Mouse (Mus musculus) neural tube, embryonic 13.5 days (tissue): Measurements from ENCODE around the gene Pot1b. TPM values are rescaled to one million over a fixed set of nuclear protein-coding genes. Genes with fewer than 3 reads are reported as not detected.

Experiments
- ATAC-seq: fragments of 200-750 bp; cut with Nextera tagmentation; 2 replicates; pipeline ENCODE4 v1.8.0; 2017; ENCODE audit warnings: low read depth, mild to moderate bottlenecking, moderate TSS enrichment, moderate library complexity
- H3K27ac ChIP-seq: fragments of 300-500 bp; sonication (generic); replicated peaks from 2 replicates; pipeline ENCODE4 v1.5.1; 2015; ENCODE audit warnings: moderate library complexity, mild to moderate bottlenecking, inconsistent platforms
- H3K27me3 ChIP-seq: fragments of 300-500 bp; sonication (generic); 2 replicates; pipeline ENCODE4 v1.6.1; 2015; ENCODE audit warnings: mild to moderate bottlenecking, inconsistent platforms
- H3K36me3 ChIP-seq: fragments of 300-500 bp; sonication (generic); 2 replicates; pipeline ENCODE4 v1.6.1; 2015; ENCODE audit warnings: mild to moderate bottlenecking, inconsistent platforms
- H3K4me1 ChIP-seq: fragments of 300-500 bp; sonication (generic); replicated peaks from 2 replicates; pipeline ENCODE4 v1.6.1; 2015; ENCODE audit warnings: inconsistent platforms
- H3K4me2 ChIP-seq: fragments of 300-500 bp; sonication (generic); 2 replicates; pipeline ENCODE4 v1.6.1; 2015; ENCODE audit warnings: inconsistent platforms, mild to moderate bottlenecking, moderate library complexity
- H3K4me3 ChIP-seq: fragments of 300-500 bp; sonication (generic); 2 replicates; pipeline ENCODE4 v1.5.1; 2015; ENCODE audit warnings: mild to moderate bottlenecking, inconsistent platforms
- H3K9ac ChIP-seq: fragments of 300-500 bp; sonication (generic); 2 replicates; pipeline ENCODE4 v1.6.1; 2015; ENCODE audit warnings: moderate library complexity, mild to moderate bottlenecking, inconsistent platforms
- H3K9me3 ChIP-seq: fragments of 300-500 bp; sonication (generic); 2 replicates; pipeline ENCODE4 v1.6.1; 2016; ENCODE audit warnings: inconsistent platforms
- WGBS: fragments of 180-500 bp; shearing (Covaris S2); methylation state at CpG from one replicate; pipeline ENCODE4 v1.1.7; 2015; 5-methylcytosine and 5-hydroxymethylcytosine counted together
- polyA plus RNA-seq: library from polyadenylated mRNA; unstranded; fragments of >200 nt; fragmentation: Nextera tagmentation; extraction: Ambion mirVana; gene quantifications from 2 replicates; pipeline ENCODE4 v1.2.1, GENCODE M21; 2015

Pot1b gene
- 7.5 and 8.3 TPM in 2 replicates for polyA plus RNA-seq

- peak within 1 kb of the TSS; percentile 76 for H3K9ac ChIP-seq
- 1% methylated on average over 37 of the region's 37 CpGs for WGBS
- ATAC-seq, result peak; percentile 99
- 0 out of 2 replicates have a peak, but pooled peaks cover 4% of the 10 kb centered on the region for H3K36me3 ChIP-seq
- H3K4me1 ChIP-seq, result 0 out of 2 replicates have a peak, but pooled peaks cover 3% of the 10 kb centered on the region
- H3K27ac ChIP-seq, result peak within 1 kb of the TSS; percentile 56; the same call in 1 of the 2 replicates
- H3K27me3 ChIP-seq, result 0 out of 2 replicates have a peak, but pooled peaks cover 4% of the 10 kb centered on the region
- H3K4me3 ChIP-seq, result peak within 1 kb of the TSS; percentile 75
- no peaks in the 10 kb centered on the region for H3K9me3 ChIP-seq
- peak within 1 kb of the TSS; percentile 71 for H3K4me2 ChIP-seq
Observed at GRCm38 (mm10) chr17:55711984-55712811, at the start of gene Pot1b. TSS of gene Pot1b (minus strand) at chr17:55712628.

- no peak overlapping the region for H3K27ac ChIP-seq
- H3K4me2 ChIP-seq, result no peak overlapping the region
- ATAC-seq, result no peak
- no peaks in the 10 kb centered on the region for H3K27me3 ChIP-seq
- no peaks in the 10 kb centered on the region for H3K36me3 ChIP-seq
- no peaks in the 10 kb centered on the region for H3K4me1 ChIP-seq
- no peak overlapping the region for H3K9ac ChIP-seq
- no peak overlapping the region for H3K4me3 ChIP-seq
- 75% methylated on average over 2 of the region's 2 CpGs for WGBS
- H3K9me3 ChIP-seq, result no peaks in the 10 kb centered on the region
Observed at GRCm38 (mm10) chr17:55751170-55751569, 38.7 kb upstream of the Pot1b start.

- no peak for ATAC-seq
- H3K27me3 ChIP-seq, result no peaks in the 10 kb centered on the region
- WGBS, result 75% methylated on average over 2 of the region's 2 CpGs
- no peaks in the 10 kb centered on the region for H3K9me3 ChIP-seq
- no peaks in the 10 kb centered on the region for H3K36me3 ChIP-seq
- no peak within 1 kb of the TSS for H3K27ac ChIP-seq
- no peak within 1 kb of the TSS for H3K4me2 ChIP-seq
- H3K4me1 ChIP-seq, result no peaks in the 10 kb centered on the region
- no peak within 1 kb of the TSS for H3K9ac ChIP-seq
- H3K4me3 ChIP-seq, result no peak within 1 kb of the TSS
Observed at GRCm38 (mm10) chr17:55749786-55750185, 37.4 kb upstream of the Pot1b start, which contains the start of gene Adgre4. TSS of gene Adgre4 (plus strand) at chr17:55749984.

- Histone ChIP-seq H3K27me3 (no peaks in the 10 kb centered on the region), H3K9ac (no peak overlapping the region), H3K4me2 (no peak overlapping the region), H3K27ac (no peak overlapping the region), H3K36me3 (no peaks in the 10 kb centered on the region), H3K9me3 (no peaks in the 10 kb centered on the region), H3K4me3 (no peak overlapping the region), H3K4me1 (no peaks in the 10 kb centered on the region)
- 87% methylated on average over 1 of the region's 1 CpGs for WGBS
- no peak for ATAC-seq
Observed at GRCm38 (mm10) chr17:55736675-55737074, 24.2 kb upstream of the Pot1b start.

- H3K36me3 ChIP-seq, result no peaks in the 10 kb centered on the region
- 80% methylated on average over 2 of the region's 2 CpGs for WGBS
Observed at GRCm38 (mm10) chr17:55726193-55726592, 13.8 kb upstream of the Pot1b start.

GRCm38 (mm10) chr17:55722250-55722649 lies 9.8 kb upstream of the Pot1b start:
- H3K27me3 ChIP-seq, result no peaks in the 10 kb centered on the region
- no peaks in the 10 kb centered on the region for H3K4me1 ChIP-seq
- no peaks in the 10 kb centered on the region for H3K36me3 ChIP-seq
- H3K9me3 ChIP-seq, result no peaks in the 10 kb centered on the region
- no peak overlapping the region for H3K9ac ChIP-seq
- H3K4me3 ChIP-seq, result no peak overlapping the region
- no peak overlapping the region for H3K27ac ChIP-seq
- no peak overlapping the region for H3K4me2 ChIP-seq
- WGBS, result 74% methylated on average over 2 of the region's 2 CpGs
- no peak for ATAC-seq

More at GRCm38 (mm10) chr17:55726193-55726592, 13.8 kb upstream of the Pot1b start:
- H3K4me3 ChIP-seq, result no peak overlapping the region
- H3K27me3 ChIP-seq, result no peaks in the 10 kb centered on the region
- no peak overlapping the region for H3K9ac ChIP-seq
- no peaks in the 10 kb centered on the region for H3K4me1 ChIP-seq
- H3K4me2 ChIP-seq, result no peak overlapping the region
- H3K9me3 ChIP-seq, result no peaks in the 10 kb centered on the region
- no peak for ATAC-seq
- no peak overlapping the region for H3K27ac ChIP-seq

- Histone ChIP-seq H3K27me3 (no peaks in the 10 kb centered on the region), H3K4me1 (no peaks in the 10 kb centered on the region), H3K4me3 (no peak overlapping the region), H3K9ac (no peak overlapping the region), H3K27ac (no peak overlapping the region), H3K4me2 (no peak overlapping the region), H3K36me3 (no peaks in the 10 kb centered on the region), H3K9me3 (no peaks in the 10 kb centered on the region)
- WGBS, result 88% methylated on average over 1 of the region's 1 CpGs
- no peak for ATAC-seq
Observed at GRCm38 (mm10) chr17:55721270-55721669, 8.8 kb upstream of the Pot1b start.

- no peak for ATAC-seq
- Histone ChIP-seq H3K27me3 (no peaks in the 10 kb centered on the region), H3K4me3 (no peak overlapping the region), H3K27ac (no peak overlapping the region), H3K4me1 (no peaks in the 10 kb centered on the region), H3K4me2 (no peak overlapping the region), H3K9me3 (no peaks in the 10 kb centered on the region), H3K9ac (no peak overlapping the region), H3K36me3 (peaks cover 13% of the 10 kb centered on the region)
- WGBS, result 47% methylated on average over 5 of the region's 5 CpGs
Observed at GRCm38 (mm10) chr17:55702865-55703264, 9.6 kb downstream of the Pot1b start.

- Histone ChIP-seq H3K9ac (no peak overlapping the region), H3K27me3 (no peaks in the 10 kb centered on the region), H3K4me2 (no peak overlapping the region), H3K9me3 (no peaks in the 10 kb centered on the region), H3K27ac (no peak overlapping the region), H3K4me1 (no peaks in the 10 kb centered on the region), H3K4me3 (no peak overlapping the region), H3K36me3 (peaks cover 19% of the 10 kb centered on the region)
- peak; percentile 59 for ATAC-seq
- 70% methylated on average over 3 of the region's 3 CpGs for WGBS
Observed at GRCm38 (mm10) chr17:55702161-55702820, 10.1 kb downstream of the Pot1b start.

- H3K9me3 ChIP-seq, result no peaks in the 10 kb centered on the region
- H3K27ac ChIP-seq, result no peak overlapping the region
- no peak overlapping the region for H3K4me2 ChIP-seq
- no peak for ATAC-seq
- H3K9ac ChIP-seq, result no peak overlapping the region
- H3K27me3 ChIP-seq, result no peaks in the 10 kb centered on the region
- H3K36me3 ChIP-seq, result peaks cover 35% of the 10 kb centered on the region
- WGBS, result 90% methylated on average over 2 of the region's 2 CpGs
- no peak overlapping the region for H3K4me3 ChIP-seq
- H3K4me1 ChIP-seq, result no peaks in the 10 kb centered on the region
Observed at GRCm38 (mm10) chr17:55699388-55699787, 13.0 kb downstream of the Pot1b start.

GRCm38 (mm10) chr17:55661099-55661498 lies 51.3 kb downstream of the Pot1b start:
- Histone ChIP-seq H3K4me1 (no peaks in the 10 kb centered on the region), H3K36me3 (peaks cover 36% of the 10 kb centered on the region), H3K4me2 (no peak overlapping the region), H3K4me3 (no peak overlapping the region), H3K27me3 (no peaks in the 10 kb centered on the region), H3K9me3 (no peaks in the 10 kb centered on the region), H3K9ac (no peak overlapping the region), H3K27ac (no peak overlapping the region)
- 93% methylated on average over 2 of the region's 2 CpGs for WGBS
- ATAC-seq, result no peak

- H3K4me3 ChIP-seq, result no peak within 1 kb of the TSS
- H3K9ac ChIP-seq, result no peak within 1 kb of the TSS
- no peaks in the 10 kb centered on the region for H3K9me3 ChIP-seq
- H3K4me1 ChIP-seq, result no peaks in the 10 kb centered on the region
- no peaks in the 10 kb centered on the region for H3K36me3 ChIP-seq
- 86% methylated on average over 3 of the region's 3 CpGs for whole genome bisulfite sequencing
- no peak for ATAC-seq
- no peak within 1 kb of the TSS for H3K4me2 ChIP-seq
- no peaks in the 10 kb centered on the region for H3K27me3 ChIP-seq
- no peak within 1 kb of the TSS for H3K27ac ChIP-seq
Observed at GRCm38 (mm10) chr17:55625092-55625491, 87.3 kb downstream of the Pot1b start, which contains the start of gene Vmn2r118. TSS of gene Vmn2r118 (minus strand) at chr17:55625192.
